ENCODE assay signal across 26 mouse cellular contexts in the genomic region with DNA sequence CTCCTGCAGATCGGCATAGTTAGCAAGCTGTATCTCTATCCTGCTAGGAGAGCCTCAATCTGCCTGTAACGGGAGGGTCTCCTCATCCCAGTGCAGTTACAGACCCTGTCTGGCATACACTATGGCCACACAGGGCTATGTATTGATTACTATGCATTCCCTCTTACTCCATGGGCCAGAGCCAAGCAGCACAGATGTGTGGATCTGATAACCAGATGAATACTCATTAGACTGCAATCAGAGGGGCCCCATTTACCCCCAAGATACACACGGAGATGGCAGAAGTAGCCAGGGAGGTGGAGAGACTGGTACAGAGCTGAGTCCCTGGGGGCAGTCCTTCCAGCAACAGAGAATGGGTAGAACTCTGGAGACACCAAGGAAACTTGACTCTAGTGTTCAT. TPM values are rescaled to one million over a fixed set of nuclear protein-coding genes. Genes with fewer than 3 reads are reported as not detected.
DNase-seq lines count a peak whose midpoint lies in the region; ATAC-seq and TF ChIP-seq lines count a peak whose summit lies in the region.
"Had no signal": no experiment of that assay in that cellular context is flagged by ENCODE, and none has a peak within 500 bp of the region (broad histone marks: within the 10 kb centered on the region; RNA-seq: fewer than 3 reads in every experiment).

No protein-coding gene starts in this region.

- H3K9ac ChIP-seq in liver, embryonic 13.5 days = 0 out of 2 replicates have a peak overlapping the region, but pooled peaks have one; percentile 3
- H3K9ac ChIP-seq in kidney, embryonic 14.5 days (ENCODE audit: low read depth, low read length) = no peak overlapping the region
- H3K9ac ChIP-seq: forebrain, embryonic 13.5 days; heart, embryonic 13.5 days; hindbrain, embryonic 12.5 days; limb, embryonic 13.5 days had no signal

- peaks cover 49% of the 10 kb centered on the region for H3K4me1 ChIP-seq in liver, embryonic 13.5 days (replicated peaks)
- H3K4me1 ChIP-seq in kidney, embryonic 14.5 days (ENCODE audit: control insufficient read depth, insufficient read depth, low read length) = peaks cover 26% of the 10 kb centered on the region

- H3K27ac ChIP-seq in layer of hippocampus, adult 2 months = peak overlapping the region; percentile 14; the same call in 1 of the 2 replicates
- no peak overlapping the region for H3K27ac ChIP-seq in liver, embryonic 13.5 days
- H3K27ac ChIP-seq in kidney, embryonic 14.5 days (ENCODE audit: low read depth, low read length) = no peak overlapping the region
- H3K27ac ChIP-seq: forebrain, embryonic 13.5 days; limb, embryonic 13.5 days had no signal

- DNase-seq in cerebellum, adult 9-11 months = peak; percentile 28
- no peak for DNase-seq in cerebellum, adult 11 months
- no peak for DNase-seq in layer of hippocampus, adult 2 months (ENCODE audit: low spot score in 2 of 2)
- DNase-seq in layer of hippocampus, postnatal 25 days (ENCODE audit: extremely low spot score in 1 of 2, low spot score in 1 of 2) = no peak
- DNase-seq in 416B (ENCODE audit: low read depth) = peak; percentile 63
- DNase-seq in liver, embryonic 13.5 days = no peak
- DNase-seq: adrenal gland, postnatal 14 days; cerebellum, adult 11-12 months; cerebellum, postnatal 10 days; gastrocnemius, postnatal 14 days; heart, postnatal 14 days; kidney, adult 8-10 months; kidney, postnatal 10 days; lung, adult 2 months; lung, postnatal 10 days; midbrain, embryonic 14.5 days; right cerebral cortex, adult 18-20 months; spleen, adult 18-20 months; thymus, postnatal 25 days had no signal

- 17% methylated on average over 3 of the region's 3 CpGs for WGBS in liver, embryonic 13.5 days (ENCODE audit: insufficient replicate concordance)
- WGBS in kidney, embryonic 14.5 days = 61% methylated on average over 3 of the region's 3 CpGs

- peaks cover 9% of the 10 kb centered on the region; the same call in 1 of the 2 replicates for H3K27me3 ChIP-seq in liver, embryonic 13.5 days
- no peaks in the 10 kb centered on the region for H3K27me3 ChIP-seq in kidney, embryonic 14.5 days (ENCODE audit: control insufficient read depth, insufficient read depth, low read length)
- H3K27me3 ChIP-seq: forebrain, embryonic 13.5 days; heart, embryonic 13.5 days; hindbrain, embryonic 12.5 days; limb, embryonic 13.5 days had no signal

- H3K9me3 ChIP-seq in liver, embryonic 13.5 days (replicated peaks) = no peaks in the 10 kb centered on the region
- H3K9me3 ChIP-seq in kidney, embryonic 14.5 days (ENCODE audit: control insufficient read depth, low read length) = no peaks in the 10 kb centered on the region
- H3K9me3 ChIP-seq: forebrain, embryonic 13.5 days; heart, embryonic 13.5 days; hindbrain, embryonic 12.5 days; limb, embryonic 13.5 days had no signal

- no peak for ATAC-seq in liver, embryonic 13.5 days (ENCODE audit: low read depth)
- no peak for ATAC-seq in kidney, embryonic 14.5 days (ENCODE audit: low FRiP score, low TSS enrichment)
- no peak for ATAC-seq in megakaryocyte-erythroid progenitor cell, adult 5-6 weeks (replicated peaks; ENCODE audit: low FRiP score, low TSS enrichment, poor library complexity, severe bottlenecking)
- ATAC-seq: forebrain, embryonic 13.5 days had no signal

- H3K4me2 ChIP-seq in liver, embryonic 13.5 days = peak overlapping the region; percentile 32
- no peak overlapping the region for H3K4me2 ChIP-seq in kidney, embryonic 14.5 days (replicated peaks; ENCODE audit: low read depth, low read length)
- H3K4me2 ChIP-seq: forebrain, embryonic 13.5 days; heart, embryonic 13.5 days; hindbrain, embryonic 12.5 days; limb, embryonic 13.5 days had no signal

- TF ChIP-seq CTCF in layer of hippocampus, adult 2 months (conservative IDR thresholded peaks at IDR 0.05) = no peak

- no peak overlapping the region for H3K4me3 ChIP-seq in layer of hippocampus, adult 2 months
- H3K4me3 ChIP-seq in liver, embryonic 13.5 days (replicated peaks) = no peak overlapping the region
- no peak overlapping the region for H3K4me3 ChIP-seq in kidney, embryonic 14.5 days (ENCODE audit: low read length)
- H3K4me3 ChIP-seq: erythroblast, embryonic 14.5 days; forebrain, embryonic 13.5 days; heart, embryonic 13.5 days; hindbrain, embryonic 12.5 days; limb, embryonic 13.5 days had no signal

- no peaks in the 10 kb centered on the region for H3K36me3 ChIP-seq in liver, embryonic 13.5 days
- no peaks in the 10 kb centered on the region for H3K36me3 ChIP-seq in kidney, embryonic 14.5 days (ENCODE audit: control insufficient read depth, insufficient read depth, low read length)
- H3K36me3 ChIP-seq: heart, embryonic 13.5 days; hindbrain, embryonic 12.5 days; limb, embryonic 13.5 days had no signal

RNA-seq across cellular contexts. Expression of a gene that starts 50.6 kb away (rescaled TPM):
- 10 to 100 TPM; 17.3 to 19.7 TPM for total RNA-seq in layer of hippocampus, adult 2 months (2021)
- total RNA-seq in layer of hippocampus, postnatal 25 days (2021) = 10 to 100 TPM; 15.5 to 16.5 TPM
- 1.8 and 2.3 TPM in 2 replicates for polyA plus RNA-seq in liver, embryonic 13.5 days (2015; fragmentation: Nextera tagmentation; extraction: Ambion mirVana)
- 15.6 and 19.5 TPM in 2 replicates for polyA plus RNA-seq in kidney, embryonic 14.5 days (2014; fragmentation: Nextera tagmentation; extraction: Ambion mirVana)
- 17.7 and 18.4 TPM in 2 replicates for total RNA-seq in megakaryocyte-erythroid progenitor cell, adult 5-6 weeks (2014; fragmentation: Nextera tagmentation)
- 1.6 and 3.6 TPM in 2 replicates for total RNA-seq in megakaryocyte-erythroid progenitor cell, adult 5-6 weeks (2017)

Comparison
In these comparisons a context has a peak if more than half of its experiments do, and no peak if none do; other contexts are left out.
1. DNase-seq: peak in cerebellum, adult 9-11 months (single experiment) and 416B (single experiment); none in cerebellum, adult 11 months (single experiment), layer of hippocampus, adult 2 months (0 of 2), layer of hippocampus, postnatal 25 days (0 of 2) and liver, embryonic 13.5 days (single experiment).